Mouse (Mus musculus): ENCODE results near the gene Plxnc1.

GRCm38 (mm10) chr10:94850565-94850964 lies 94.1 kb downstream of the Plxnc1 start:
- TF ChIP-seq MAX (IDR thresholded peaks at IDR 0.05): no peak
- TF ChIP-seq MYOD1 (IDR thresholded peaks at IDR 0.05; ENCODE audit: control insufficient read depth, insufficient read length, low read depth): no peak
- TF ChIP-seq CEBPB (IDR thresholded peaks at IDR 0.05; ENCODE audit: low read depth): no peak
- TF ChIP-seq CTCF (IDR thresholded peaks at IDR 0.05; ENCODE audit: control insufficient read depth, insufficient read depth, insufficient read length): no peak
- TF ChIP-seq FOSL1 (IDR thresholded peaks at IDR 0.05; ENCODE audit: insufficient read depth, low read length, poor library complexity, severe bottlenecking): no peak
- no peak for TF ChIP-seq USF1 (IDR thresholded peaks at IDR 0.05; ENCODE audit: low read depth)

Measured in C2C12 (cell line).